Mouse (Mus musculus) liver, postnatal 0 days (tissue): Measurements from ENCODE around the gene E2f2.

Source experiments
- CTCF ChIP-seq: sonication (generic); IDR thresholded peaks from 2 replicates; pipeline ENCODE4 v1.5.1; 2016; ENCODE audit warnings: antibody characterized with exemption, low read depth
- EP300 ChIP-seq: IDR thresholded peaks from 2 replicates; pipeline ENCODE4 v1.6.1; 2016; ENCODE audit warnings: antibody characterized with exemption, low read depth, mild to moderate bottlenecking

DNA sequence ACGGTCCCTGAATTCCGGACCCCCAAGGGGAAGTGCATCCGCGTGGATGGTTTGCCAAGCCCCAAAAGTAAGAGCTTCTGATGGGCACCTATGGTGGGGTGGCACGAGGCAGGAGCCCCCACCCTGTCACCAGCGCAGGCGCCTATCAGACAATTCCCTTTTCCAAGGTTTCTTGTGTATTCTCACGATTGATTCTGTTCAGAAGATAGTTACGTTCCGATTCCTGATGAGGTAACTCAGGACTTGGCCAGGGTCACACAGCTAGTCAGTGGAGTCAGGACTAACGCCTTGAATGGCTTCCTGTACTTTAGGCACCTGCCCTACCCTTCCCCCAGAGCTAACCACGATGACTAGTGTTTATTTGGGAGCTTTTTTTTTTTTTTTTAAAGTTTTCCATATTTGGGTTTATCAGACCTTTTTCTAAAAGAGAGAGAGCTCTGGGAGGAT, 6.3 kb downstream of the E2f2 start:
- no peak for TF ChIP-seq EP300
- TF ChIP-seq CTCF = no peak
